Mouse (Mus musculus) liver, embryonic 14.5 days (tissue): ENCODE data around the gene Parg. TPM values are rescaled to one million over a fixed set of nuclear protein-coding genes. Genes with fewer than 3 reads are reported as not detected.
A peak's percentile ranks its signal among the peaks of the same experiment; 100 is the strongest.
"Not testable (repeated sequence)": the region's sequence is repeated elsewhere in the genome, so short reads cannot be mapped to it uniquely, and the experiment has no call there.

ENCODE experiments used
- ATAC-seq: fragments of 200-750 bp; cut with Nextera tagmentation; 2 replicates; pipeline ENCODE4 v1.8.0; 2017; ENCODE audit warnings: moderate number of reproducible peaks, mild to moderate bottlenecking, moderate library complexity; ENCODE audit not compliant: insufficient read depth
- DNase-seq, 3 experiments: peaks; one replicate each; pipeline ENCODE4 v3.0.0-alpha.2; 2012 to 2013; ENCODE audit warnings: low read depth in 3 of 3, low spot score in 3 of 3
- H3K27ac ChIP-seq: fragments of 300-500 bp; sonication (generic); 2 replicates; pipeline ENCODE4 v1.5.1; 2014; ENCODE audit warnings: moderate library complexity, mild to moderate bottlenecking, control low read depth, inconsistent platforms
- H3K27me3 ChIP-seq: fragments of 300-500 bp; sonication (generic); 2 replicates; pipeline ENCODE4 v1.6.1; 2014; ENCODE audit warnings: mild to moderate bottlenecking, low read length, moderate library complexity; ENCODE audit not compliant: control insufficient read depth, insufficient read depth
- H3K36me3 ChIP-seq: fragments of 300-500 bp; sonication (generic); replicated peaks from 2 replicates; pipeline ENCODE4 v1.6.1; 2014; ENCODE audit warnings: low read depth; ENCODE audit not compliant: control insufficient read depth, insufficient read depth
- H3K4me1 ChIP-seq, 2 experiments: fragments of 200-500 bp in 1 of 2; fragments of 300-500 bp in 1 of 2; sonication (generic) in 1 of 2; replicated peaks; 2 replicates each; pipeline ENCODE4 v1.6.1; 2012 to 2014; ENCODE audit warnings: antibody characterized with exemption in 1 of 2, inconsistent platforms in 1 of 2, low read length in 1 of 2; ENCODE audit not compliant: control insufficient read depth in 2 of 2, insufficient read depth in 2 of 2
- H3K4me2 ChIP-seq: fragments of 300-500 bp; sonication (generic); 2 replicates; pipeline ENCODE4 v1.6.1; 2014; ENCODE audit warnings: low read depth, mild to moderate bottlenecking, control low read depth, moderate library complexity
- H3K4me3 ChIP-seq, 2 experiments: fragments of 200-500 bp in 1 of 2; fragments of 300-500 bp in 1 of 2; sonication (generic) in 1 of 2; 2 replicates each; pipeline ENCODE4 v1.5.1; 2012 to 2014; ENCODE audit warnings: low read depth in 2 of 2, low read length in 2 of 2, mild to moderate bottlenecking in 2 of 2, control low read depth in 1 of 2, inconsistent platforms in 1 of 2, moderate library complexity in 1 of 2; ENCODE audit not compliant: insufficient read depth in 1 of 2
- H3K9ac ChIP-seq: fragments of 300-500 bp; sonication (generic); replicated peaks from 2 replicates; pipeline ENCODE4 v1.6.1; 2014; ENCODE audit warnings: mild to moderate bottlenecking, control low read depth, moderate library complexity
- H3K9me3 ChIP-seq: fragments of 300-500 bp; sonication (generic); 2 replicates; pipeline ENCODE4 v1.6.1; 2016; ENCODE audit warnings: low read length, mixed read lengths; ENCODE audit not compliant: control insufficient read depth
- CTCF ChIP-seq: IDR thresholded peaks from 2 replicates; pipeline ENCODE4 v1.5.1; 2016; ENCODE audit warnings: antibody characterized with exemption, low read depth, control low read depth
- EP300 ChIP-seq: IDR thresholded peaks from 2 replicates; pipeline ENCODE4 v1.6.1; 2016; ENCODE audit warnings: antibody characterized with exemption, low read depth
- WGBS: fragments of 180-500 bp; shearing (Covaris S2); extraction: QIAGEN DNeasy Blood & Tissue Kit; methylation state at CpG from one replicate; pipeline ENCODE4 v1.1.7; 2014; ENCODE audit not compliant: insufficient replicate concordance; 5-methylcytosine and 5-hydroxymethylcytosine counted together
- polyA plus RNA-seq, 2 experiments: library from polyadenylated mRNA; depleted of rRNA in 1 of 2; stranded (reverse) in 1 of 2; unstranded in 1 of 2; fragments of >200 nt; fragmentation: Nextera tagmentation in 1 of 2; extraction: Ambion mirVana in 1 of 2; gene quantifications; 2 replicates each; pipeline versions ENCODE4 v1.2.1 to v1.2.3; 2012 to 2014

Parg gene
- polyA plus RNA-seq, 2 experiments: 6.0 to 12.6 TPM

DNA sequence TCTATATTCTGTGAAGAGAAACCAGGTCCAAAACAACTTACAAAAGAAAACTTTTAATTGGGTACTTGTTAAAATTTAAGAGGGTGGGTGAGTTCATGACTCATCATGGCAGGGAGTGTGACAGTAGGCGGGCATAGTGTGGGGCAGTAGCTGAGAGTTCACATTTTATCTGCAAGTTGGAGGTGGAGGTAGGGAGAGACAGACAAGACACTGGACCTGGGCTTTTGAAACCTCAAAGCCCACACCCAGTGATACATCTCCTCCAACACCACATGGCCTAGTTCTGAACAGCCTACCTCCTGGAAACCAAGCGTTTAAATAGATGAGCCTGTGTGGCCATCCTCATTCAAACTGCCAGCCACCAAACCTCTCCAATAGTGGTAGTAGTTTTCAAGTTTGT is 26.4 kb upstream of the Parg start:
- Histone ChIP-seq H3K4me1 (peaks cover 1 to 5% of the 10 kb centered on the region in 2 experiments), H3K9ac (no peak overlapping the region), H3K36me3 (peaks cover 71% of the 10 kb centered on the region), H3K4me3 (no peak overlapping the region), H3K27ac (no peak overlapping the region), H3K4me2 (no peak overlapping the region), H3K9me3 (no peaks in the 10 kb centered on the region), H3K27me3 (no peaks in the 10 kb centered on the region)
- ATAC-seq: peak; percentile 43; the same call in 1 of the 2 replicates
- 57% methylated on average over 2 of the region's 2 CpGs for WGBS
- no peak for DNase-seq
- TF ChIP-seq CTCF (no peak), EP300 (no peak)

DNA sequence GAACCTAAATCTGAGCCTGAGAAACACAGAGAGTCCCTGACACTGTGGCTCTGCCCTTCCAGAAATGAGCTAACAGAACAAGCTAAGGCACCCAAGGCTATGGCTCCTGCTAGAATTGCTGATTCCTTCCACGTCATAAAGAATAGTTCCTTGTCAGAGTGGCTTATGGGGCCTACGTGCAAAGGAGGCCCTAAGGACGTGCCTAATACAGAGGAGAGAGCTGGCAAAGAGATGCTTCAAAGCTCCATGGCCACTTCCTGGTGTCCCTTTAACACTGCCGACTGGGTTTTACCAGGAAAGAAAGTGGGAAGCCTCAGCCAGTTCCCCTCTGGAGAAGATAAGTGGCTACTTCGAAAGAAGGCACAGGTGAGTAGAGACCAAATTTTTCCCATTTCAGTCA is 25.2 kb upstream of the Parg start:
- not testable (repeated sequence) for H3K27ac ChIP-seq, DNase-seq, H3K9ac ChIP-seq, H3K4me2 ChIP-seq, H3K27me3 ChIP-seq, H3K4me3 ChIP-seq, ATAC-seq, H3K4me1 ChIP-seq, H3K9me3 ChIP-seq
- H3K36me3 ChIP-seq: peaks cover 70% of the 10 kb centered on the region
- WGBS: 80% methylated on average over 4 of the region's 5 CpGs

DNA sequence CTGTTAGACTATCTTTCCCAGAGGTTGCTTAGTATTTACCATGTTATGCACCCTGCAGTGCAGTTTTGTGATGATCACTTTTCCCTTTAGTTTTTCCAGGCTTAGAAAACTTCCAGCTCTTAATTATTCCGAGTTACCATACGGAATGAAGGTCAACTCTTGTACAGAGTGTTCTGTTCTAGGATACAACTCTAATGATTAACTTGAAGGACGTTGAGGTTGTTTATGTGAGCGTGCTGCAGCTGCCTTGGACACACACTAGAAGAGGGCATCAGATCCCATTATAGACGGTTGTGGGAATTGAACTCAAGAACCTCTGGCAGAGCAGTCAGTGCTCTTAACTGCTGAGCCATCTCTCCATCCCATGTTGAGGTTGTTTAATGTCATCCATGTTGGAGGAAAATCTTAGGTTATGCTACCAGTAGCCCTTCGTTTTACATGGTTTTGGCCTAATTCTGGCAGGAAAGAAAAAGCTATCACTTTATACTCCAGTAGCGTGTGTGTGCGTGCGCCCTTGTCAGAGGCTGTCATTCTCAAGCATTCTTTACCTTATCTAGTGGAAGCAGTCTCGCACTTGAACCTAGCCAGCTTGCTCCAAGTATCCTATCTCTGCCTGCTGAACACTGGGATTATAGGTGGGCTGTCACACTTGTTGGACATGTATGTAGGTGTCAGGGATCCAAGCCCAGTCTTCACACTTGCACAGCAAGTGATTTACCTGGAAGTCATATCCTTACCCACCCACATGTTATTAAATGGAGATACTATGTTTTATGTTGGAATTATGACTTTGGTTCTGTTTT is 22.2 kb upstream of the Parg start:
- DNase-seq (no peak), ATAC-seq (peak; percentile 29; the same call in 1 of the 2 replicates)
- H3K9me3 ChIP-seq: no peaks in the 10 kb centered on the region
- 66% methylated on average over 10 of the region's 10 CpGs for WGBS
- TF ChIP-seq EP300 (no peak), CTCF (no peak)
- H3K9ac ChIP-seq: no peak overlapping the region
- H3K27ac ChIP-seq: no peak overlapping the region
- no peaks in the 10 kb centered on the region for H3K27me3 ChIP-seq
- no peak overlapping the region for H3K4me3 ChIP-seq
- peaks cover 0 to 3% of the 10 kb centered on the region in 2 experiments; a peak in 2 of 4 replicates for H3K4me1 ChIP-seq
- no peak overlapping the region for H3K4me2 ChIP-seq
- peaks cover 66% of the 10 kb centered on the region for H3K36me3 ChIP-seq

- DNase-seq: no peak
- 75% methylated on average over 6 of the region's 6 CpGs for WGBS
- Histone ChIP-seq H3K4me2 (no peak overlapping the region), H3K27ac (no peak overlapping the region), H3K4me1 (no peaks in the 10 kb centered on the region), H3K36me3 (peaks cover 60% of the 10 kb centered on the region), H3K9ac (no peak overlapping the region), H3K27me3 (no peaks in the 10 kb centered on the region), H3K9me3 (no peaks in the 10 kb centered on the region), H3K4me3 (no peak overlapping the region)
- ATAC-seq: no peak
- TF ChIP-seq EP300 (no peak), CTCF (no peak)
These were observed 20.9 kb upstream of the Parg start for GRCm38 (mm10) chr14:32180861-32181260.

DNA sequence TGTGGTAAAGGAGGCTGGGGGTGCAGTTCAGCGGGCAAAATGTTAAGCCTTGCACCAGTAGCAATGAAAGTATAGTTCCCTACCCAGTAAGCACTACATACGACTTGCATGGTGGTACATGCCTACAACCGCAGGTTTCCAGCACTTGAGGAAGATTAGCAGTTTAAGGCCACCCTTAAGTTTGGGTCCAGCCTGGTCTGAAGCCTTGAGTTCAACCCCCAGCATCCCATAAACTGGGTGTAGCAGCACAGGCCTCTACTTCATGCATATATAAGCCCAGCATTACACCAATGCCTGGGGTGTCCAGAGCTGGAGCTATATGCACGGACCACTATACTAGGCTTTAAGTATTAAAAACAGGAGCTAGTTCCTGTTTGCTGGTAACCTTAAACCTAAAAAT is 17.9 kb upstream of the Parg start:
- peaks cover 70% of the 10 kb centered on the region for H3K36me3 ChIP-seq
- WGBS: 91% methylated on average over 4 of the region's 4 CpGs

More for the DNA sequence above, 17.9 kb upstream of the Parg start:
- TF ChIP-seq CTCF (no peak), EP300 (no peak)
- Histone ChIP-seq H3K27me3 (no peaks in the 10 kb centered on the region), H3K27ac (no peak overlapping the region), H3K9ac (no peak overlapping the region), H3K4me3 (no peak overlapping the region), H3K9me3 (no peaks in the 10 kb centered on the region), H3K4me1 (no peaks in the 10 kb centered on the region), H3K4me2 (no peak overlapping the region)
- ATAC-seq (no peak), DNase-seq (no peak)
